Mouse (Mus musculus) gonadal fat pad, adult 2 months (tissue): ENCODE data around the gene Ramp3. TPM values are rescaled to one million over a fixed set of nuclear protein-coding genes. Genes with fewer than 3 reads are reported as not detected.

Experiments
- polyA plus RNA-seq: library from polyadenylated mRNA; depleted of rRNA; stranded (reverse); fragments of >200 nt; gene quantifications from 2 replicates; pipeline ENCODE4 v1.2.3, GENCODE M21; 2012; rRNA removed

Ramp3 gene
- polyA plus RNA-seq, 1 experiment, result 164 TPM

Other genes with a start within 250 kb of the Ramp3 start
- 875 and 1,261 TPM in 2 replicates for gene Ppia, start 243.1 kb upstream of the Ramp3 start, polyA plus RNA-seq
- 40.6 and 43.6 TPM in 2 replicates for gene H2afv, start 214.1 kb upstream of the Ramp3 start, polyA plus RNA-seq
- gene Purb, start 182.6 kb upstream of the Ramp3 start, polyA plus RNA-seq, result 8.3 and 12.2 TPM in 2 replicates
- gene Myo1g, start 137.6 kb upstream of the Ramp3 start, polyA plus RNA-seq, result 9.0 and 12.1 TPM in 2 replicates
- 82.3 and 84.2 TPM in 2 replicates for gene Ccm2, start 111.6 kb upstream of the Ramp3 start, polyA plus RNA-seq
- 2.0 and 3.3 TPM in 2 replicates for gene Nacad, start 52.5 kb upstream of the Ramp3 start, polyA plus RNA-seq
- 49.1 and 65.2 TPM in 2 replicates for gene Tbrg4, start 32.5 kb upstream of the Ramp3 start, polyA plus RNA-seq
- gene Wap, start 19.9 kb upstream of the Ramp3 start, polyA plus RNA-seq, result 0.29 and 0.78 TPM in 2 replicates
- gene Gm11983, start 179.1 kb downstream of the Ramp3 start, polyA plus RNA-seq, result not detected in 2 replicates